Mouse (Mus musculus) cortical plate, adult 2 months (tissue): ENCODE data around the gene Fli1. TPM values are rescaled to one million over a fixed set of nuclear protein-coding genes. Genes with fewer than 3 reads are reported as not detected.
A peak's percentile ranks its signal among the peaks of the same experiment; 100 is the strongest.

Experiments used
- H3K27ac ChIP-seq: fragments of 200-500 bp; 2 replicates; pipeline ENCODE4 v1.5.1; 2012; ENCODE audit warnings: low read length, control low read depth, inconsistent platforms; ENCODE audit not compliant: insufficient read depth
- H3K4me1 ChIP-seq: fragments of 200-500 bp; 2 replicates; pipeline ENCODE4 v1.6.1; 2011; ENCODE audit warnings: low read length; ENCODE audit not compliant: control insufficient read depth, insufficient read depth
- H3K4me3 ChIP-seq: fragments of 200-500 bp; 2 replicates; pipeline ENCODE4 v1.5.1; 2011; ENCODE audit warnings: mild to moderate bottlenecking, low read length, control low read depth; ENCODE audit not compliant: insufficient read depth
- CTCF ChIP-seq: fragments of 200-500 bp; IDR thresholded peaks from 2 replicates; pipeline ENCODE4 v1.5.1; 2011; ENCODE audit warnings: mild to moderate bottlenecking, control low read depth, low read length; ENCODE audit not compliant: insufficient read depth; ENCODE audit errors: extremely low read depth
- POLR2A ChIP-seq: fragments of 200-500 bp; IDR thresholded peaks from 2 replicates; pipeline ENCODE4 v1.6.1; 2011; ENCODE audit warnings: mild to moderate bottlenecking, low read length, control low read depth; ENCODE audit not compliant: insufficient read depth; ENCODE audit errors: extremely low read depth
- polyA plus RNA-seq: library from polyadenylated mRNA; depleted of rRNA; stranded (reverse); fragments of >200 nt; gene quantifications from 2 replicates; pipeline ENCODE4 v1.2.3, GENCODE M21; 2012

Fli1 gene
- polyA plus RNA-seq, 1 experiment, result 3.7 TPM

DNA sequence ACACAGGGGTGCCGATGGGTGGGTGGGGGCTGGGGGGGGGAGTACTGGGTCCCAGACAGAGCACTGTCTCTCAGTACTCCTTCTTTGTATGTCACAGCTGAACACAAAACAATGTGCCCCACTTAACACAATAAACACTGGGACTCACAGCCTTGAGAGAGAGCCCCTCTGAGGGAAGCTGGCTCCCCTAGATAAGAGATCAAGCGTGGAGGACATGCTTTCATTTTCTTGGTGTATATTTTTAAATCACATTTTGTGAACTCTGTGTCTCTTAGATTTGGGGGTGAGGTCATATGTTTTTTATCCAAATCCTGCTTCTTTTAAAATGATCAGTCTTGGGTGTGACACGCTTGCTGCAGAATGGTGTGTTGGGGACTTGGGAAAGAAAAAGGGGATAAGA, 12.6 kb upstream of the Fli1 start:
- TF ChIP-seq POLR2A (no peak), CTCF (no peak)
- H3K27ac ChIP-seq, result peak overlapping the region; percentile 46; the same call in 1 of the 2 replicates

DNA sequence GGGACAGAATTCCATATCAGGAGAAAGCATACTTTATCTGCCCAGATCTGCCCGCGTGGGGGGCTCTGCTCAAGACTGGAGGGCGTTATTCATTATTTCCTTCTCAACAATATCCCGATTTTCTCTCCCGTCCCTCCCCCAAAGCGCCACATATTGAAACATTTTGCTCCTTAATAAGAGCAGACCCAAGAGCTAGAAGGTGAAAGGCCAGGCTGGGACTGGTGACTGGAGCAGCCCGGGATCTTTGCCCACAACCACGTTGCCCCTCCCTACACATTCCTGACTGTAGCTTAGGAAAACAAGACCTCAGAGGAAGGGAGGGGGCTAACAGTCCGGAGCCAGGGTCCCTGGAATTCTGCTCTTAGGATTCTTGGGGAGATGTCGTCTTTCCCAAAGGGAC, 7.9 kb upstream of the Fli1 start:
- Histone ChIP-seq H3K4me1 (no peaks in the 10 kb centered on the region), H3K4me3 (no peak overlapping the region), H3K27ac (no peak overlapping the region)
- no peak for TF ChIP-seq CTCF
- TF ChIP-seq POLR2A, result no peak

More for the DNA sequence above, 12.6 kb upstream of the Fli1 start:
- Histone ChIP-seq H3K4me3 (no peak overlapping the region), H3K4me1 (no peaks in the 10 kb centered on the region)

DNA sequence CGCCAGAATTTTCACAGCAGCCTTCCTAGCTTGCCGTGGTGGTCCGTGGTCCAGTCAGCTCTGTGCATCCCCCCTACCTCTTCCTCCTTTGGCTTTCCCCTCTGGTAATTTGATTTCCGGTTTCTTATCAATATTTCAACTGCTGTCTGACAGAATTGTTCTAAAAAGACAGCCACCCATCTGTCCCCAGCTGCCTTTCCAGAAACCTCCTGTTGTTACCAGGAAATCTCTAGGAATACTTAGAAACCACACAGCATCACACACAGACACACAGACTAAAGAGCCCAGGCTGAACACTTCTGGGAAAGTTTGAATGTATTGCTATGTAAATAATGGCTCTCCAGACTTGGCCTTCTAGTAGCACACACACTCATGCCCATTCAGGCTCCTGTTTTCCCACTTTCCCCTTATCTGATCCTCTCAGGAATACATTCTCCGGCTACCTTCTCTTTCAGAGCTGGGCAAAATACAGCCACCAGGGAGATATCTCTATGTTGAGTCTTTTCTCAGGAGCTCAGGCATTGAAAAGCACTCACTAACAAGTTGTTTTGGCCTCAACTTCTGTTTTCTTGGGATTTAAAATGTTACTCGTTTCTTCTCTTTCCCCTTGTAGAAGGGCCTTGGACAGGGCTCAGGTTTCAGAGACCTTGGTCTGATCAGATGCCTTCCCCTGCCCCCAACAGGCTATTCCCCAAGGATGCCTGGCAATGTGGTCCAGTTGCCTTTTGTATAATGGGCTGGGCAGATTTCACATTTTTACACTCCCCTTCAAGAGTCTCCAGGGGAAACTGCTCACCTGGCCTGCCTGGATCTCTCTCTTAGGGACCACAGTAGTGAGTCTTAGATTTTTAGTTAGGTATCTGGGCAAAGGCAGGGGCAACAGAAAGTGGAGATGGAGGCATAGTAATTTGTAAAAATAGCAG, 7.1 kb upstream of the Fli1 start:
- no peak overlapping the region for H3K4me3 ChIP-seq
- H3K27ac ChIP-seq, result no peak overlapping the region
- no peak for TF ChIP-seq CTCF
- no peak for TF ChIP-seq POLR2A
- no peaks in the 10 kb centered on the region for H3K4me1 ChIP-seq

DNA sequence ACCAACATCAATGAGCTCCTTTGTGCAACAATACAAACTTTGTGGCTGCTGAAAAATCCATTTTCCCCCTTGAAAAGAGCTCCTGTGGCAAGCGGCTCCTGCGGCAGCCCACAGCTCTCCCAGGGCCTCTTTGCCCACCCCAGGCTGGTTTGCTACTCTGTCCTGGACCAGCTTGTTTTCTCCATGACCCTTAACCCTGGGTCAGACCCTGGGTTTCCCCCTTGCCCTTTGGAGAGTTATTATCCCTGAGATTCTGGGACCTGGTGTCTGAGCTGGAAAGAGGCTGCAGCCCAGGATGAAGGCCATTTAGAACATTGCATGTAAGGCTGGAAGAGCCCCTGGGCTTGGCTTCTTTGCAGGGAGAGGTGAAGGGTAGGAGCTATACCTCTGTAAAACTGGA, 4.1 kb upstream of the Fli1 start:
- TF ChIP-seq CTCF, result no peak
- TF ChIP-seq POLR2A, result no peak

DNA sequence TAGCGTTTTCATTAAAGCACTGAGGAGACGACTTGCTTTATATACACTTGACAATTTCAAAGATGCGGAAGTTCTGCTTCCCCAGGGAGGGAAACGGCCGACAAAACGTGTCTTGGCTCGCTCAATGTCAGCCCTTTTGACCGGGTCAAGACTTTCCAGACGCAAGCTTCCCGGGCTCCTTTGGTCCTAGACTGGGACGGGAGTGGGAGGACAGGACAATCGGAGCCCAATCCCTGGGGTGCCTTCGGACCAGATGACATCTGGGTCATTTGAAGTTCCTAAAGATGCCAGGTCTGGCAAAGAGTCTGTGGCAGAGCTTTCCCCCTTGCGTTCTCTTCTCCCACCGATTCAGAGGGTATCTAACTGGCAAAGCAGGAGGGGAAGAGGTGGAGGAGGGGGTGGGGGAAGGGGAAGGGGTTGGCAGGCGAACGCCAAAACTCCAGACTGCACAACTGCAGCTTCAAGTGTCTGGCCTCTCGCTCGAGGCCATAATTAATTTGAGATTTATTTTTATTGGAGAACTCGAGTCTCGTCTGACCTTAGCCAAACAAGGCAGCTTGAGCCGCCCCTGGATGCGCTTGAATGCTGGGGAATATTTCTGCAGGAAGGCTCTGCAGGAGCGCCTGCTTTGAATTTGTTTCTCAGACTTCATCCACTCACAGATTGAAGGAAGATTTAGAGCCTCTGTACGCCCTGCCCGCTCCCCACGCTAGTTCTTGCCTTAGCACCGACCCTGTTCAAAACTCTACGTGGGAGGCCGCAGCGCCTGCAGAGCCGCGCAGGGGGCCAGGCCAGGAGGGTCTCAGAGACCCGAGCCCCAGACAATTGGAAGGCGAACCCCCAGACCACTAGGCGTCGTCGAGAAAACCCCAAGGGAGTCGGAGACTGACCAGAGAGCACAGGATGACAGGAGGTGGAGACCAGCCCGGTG, 2.3 kb upstream of the Fli1 start:
- no peaks in the 10 kb centered on the region for H3K4me1 ChIP-seq
- no peak overlapping the region for H3K27ac ChIP-seq
- H3K4me3 ChIP-seq, result no peak overlapping the region
- TF ChIP-seq CTCF (no peak), POLR2A (no peak)

More for the DNA sequence above, 4.1 kb upstream of the Fli1 start:
- Histone ChIP-seq H3K4me1 (no peaks in the 10 kb centered on the region), H3K4me3 (no peak overlapping the region), H3K27ac (no peak overlapping the region)

DNA sequence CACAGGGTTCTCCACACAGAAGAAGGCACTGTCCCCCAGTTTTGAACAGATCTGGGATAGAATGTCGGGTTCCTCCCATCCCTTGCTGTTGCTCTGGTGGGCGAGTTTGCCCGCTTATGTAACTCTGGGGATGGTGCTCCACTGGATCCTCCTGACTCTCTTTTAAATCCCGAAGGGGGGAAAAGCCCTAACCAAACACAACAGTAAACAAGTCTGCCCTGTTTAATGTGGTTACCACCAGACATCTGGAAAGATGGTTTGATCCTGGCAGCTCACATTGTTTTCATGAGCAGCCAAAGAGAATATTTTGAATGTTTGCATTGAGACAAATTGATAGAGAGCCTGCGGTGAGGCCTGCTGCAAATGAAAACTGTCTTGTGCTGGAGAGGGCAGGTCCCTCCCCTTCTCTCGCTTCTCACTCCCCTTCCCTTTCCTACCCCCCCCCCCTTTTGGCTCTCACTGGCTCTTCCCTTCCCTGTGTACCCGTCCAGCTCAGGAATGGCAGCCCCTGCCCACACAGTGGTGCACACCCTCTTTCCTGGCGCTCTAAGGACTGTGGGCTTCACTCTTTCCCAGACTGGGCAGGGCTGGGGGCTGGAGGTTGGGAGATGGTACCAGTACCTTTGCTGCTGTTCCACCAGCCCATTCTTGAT, 1.4 kb upstream of the Fli1 start:
- no peak for TF ChIP-seq CTCF
- TF ChIP-seq POLR2A, result no peak
- H3K27ac ChIP-seq, result no peak overlapping the region
- H3K4me1 ChIP-seq, result no peaks in the 10 kb centered on the region
- no peak overlapping the region for H3K4me3 ChIP-seq

DNA sequence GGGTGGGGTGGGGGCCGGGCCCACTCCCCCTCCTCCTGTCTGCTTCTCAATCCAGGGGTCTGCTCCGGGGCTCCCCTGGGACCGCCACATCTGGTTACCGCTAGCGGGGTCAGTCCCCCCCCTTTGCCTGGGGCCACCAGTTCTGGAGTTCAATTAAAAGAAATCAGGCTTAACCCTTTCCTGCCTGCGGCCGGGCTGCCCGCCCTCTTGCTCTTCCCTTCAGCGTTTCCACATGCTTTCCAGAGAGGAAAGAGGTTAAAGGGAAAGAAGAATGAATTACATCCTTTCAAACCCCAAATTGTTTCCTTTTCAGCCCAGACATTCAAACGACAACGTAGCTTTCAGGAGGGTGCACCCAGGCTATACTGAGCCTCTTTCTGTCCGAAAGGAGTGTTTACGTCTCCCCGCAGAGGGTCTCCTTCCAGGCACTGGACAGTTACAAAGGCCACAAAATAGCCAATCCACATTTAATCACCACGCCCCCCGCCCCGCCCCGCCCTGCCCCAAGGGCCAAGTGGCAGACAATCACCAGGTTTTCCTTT, 450 bp upstream of the Fli1 start:
- H3K27ac ChIP-seq, result no peak overlapping the region; the same call in 1 of the 2 replicates
- H3K4me3 ChIP-seq, result peak overlapping the region; percentile 41; the same call in 1 of the 2 replicates
- no peaks in the 10 kb centered on the region for H3K4me1 ChIP-seq
- TF ChIP-seq CTCF (no peak), POLR2A (no peak)

DNA sequence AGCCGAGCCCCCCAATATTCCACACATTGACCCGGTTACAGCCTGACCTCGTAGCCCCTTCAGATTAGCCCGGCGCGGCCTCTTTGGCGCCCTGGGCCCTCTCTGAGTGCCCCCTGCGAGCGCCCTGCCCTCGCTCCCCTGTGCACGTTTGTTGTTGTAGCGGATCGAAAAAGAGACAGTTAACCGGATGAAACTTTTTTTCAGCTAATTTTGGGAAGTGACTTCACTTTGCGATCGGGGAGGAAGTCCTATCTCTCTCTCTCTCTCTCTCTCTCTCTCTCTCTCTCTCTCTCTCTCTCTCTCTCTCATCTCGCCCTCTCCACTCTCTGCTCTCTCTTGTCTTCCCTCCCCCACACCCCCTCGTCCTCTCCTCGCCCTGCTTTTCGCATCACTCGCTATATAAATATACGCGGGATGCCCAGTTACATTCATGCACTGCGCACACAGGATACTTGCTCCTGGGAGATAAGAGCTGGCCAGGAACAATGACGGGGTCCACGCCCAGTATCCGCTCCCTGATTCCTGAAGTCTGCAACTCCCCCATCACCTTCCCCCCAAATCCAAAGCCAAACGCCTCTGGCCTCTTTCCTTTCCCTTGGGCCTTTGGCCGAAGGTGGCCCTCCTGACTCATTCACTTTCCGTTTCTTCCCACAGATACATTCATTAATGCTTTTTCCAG, 1.3 kb downstream of the Fli1 start:
- Histone ChIP-seq H3K4me3 (peak overlapping the region; percentile 41), H3K27ac (peak overlapping the region; percentile 86), H3K4me1 (no peaks in the 10 kb centered on the region)
- TF ChIP-seq CTCF (no peak), POLR2A (no peak)
